Mouse (Mus musculus) myocyte (in vitro differentiated cells): ENCODE results near the gene Epas1. TPM values are rescaled to one million over a fixed set of nuclear protein-coding genes. Genes with fewer than 3 reads are reported as not detected.

Source experiments
- H3K27me3 ChIP-seq: one replicate; pipeline ENCODE4 v1.6.1; 2011; ENCODE audit not compliant: control insufficient read depth, insufficient read depth, insufficient read length
- H3K36me3 ChIP-seq: one replicate; pipeline ENCODE4 v1.6.1; 2011; ENCODE audit not compliant: control insufficient read depth, insufficient read depth
- H3K4me2 ChIP-seq: one replicate; pipeline ENCODE4 v1.6.1; 2011; ENCODE audit warnings: low read depth, control low read depth
- H3K4me3 ChIP-seq: one replicate; pipeline ENCODE4 v1.5.1; 2011; ENCODE audit warnings: mild to moderate bottlenecking, control low read depth, moderate library complexity
- H3K79me2 ChIP-seq: one replicate; pipeline ENCODE4 v1.6.1; 2011; ENCODE audit not compliant: control insufficient read depth, insufficient read depth
- H3ac ChIP-seq: one replicate; pipeline ENCODE4 v1.6.1; 2011; ENCODE audit not compliant: control insufficient read depth, insufficient read length
- CEBPB ChIP-seq: IDR thresholded peaks from 2 replicates; pipeline ENCODE4 v1.6.1; 2011; ENCODE audit warnings: mild to moderate bottlenecking, moderate library complexity; ENCODE audit not compliant: poor library complexity, insufficient read depth, severe bottlenecking
- E2F4 ChIP-seq: IDR thresholded peaks from one replicate; pipeline ENCODE4 v1.6.1; 2011; ENCODE audit warnings: mild to moderate bottlenecking, control low read depth, moderate library complexity; ENCODE audit not compliant: insufficient read depth
- MAX ChIP-seq: IDR thresholded peaks from one replicate; pipeline ENCODE4 v1.6.1; 2011; ENCODE audit warnings: low read depth, mild to moderate bottlenecking, control low read depth
- MYOD1 ChIP-seq, 3 experiments: IDR thresholded peaks; one replicate each; pipeline ENCODE4 v1.6.1; 2011; ENCODE audit warnings: control low read depth in 2 of 3, low read depth in 2 of 3, mild to moderate bottlenecking in 2 of 3, moderate library complexity in 1 of 3; ENCODE audit not compliant: insufficient read length in 2 of 3, control insufficient read depth in 1 of 3
- MYOG ChIP-seq, 3 experiments: IDR thresholded peaks; one replicate each; pipeline ENCODE4 v1.6.1; 2011; ENCODE audit warnings: control low read depth in 2 of 3, low read depth in 2 of 3, mild to moderate bottlenecking in 2 of 3; ENCODE audit not compliant: insufficient read length in 2 of 3, control insufficient read depth in 1 of 3, insufficient read depth in 1 of 3
- POLR2A ChIP-seq: IDR thresholded peaks from one replicate; pipeline ENCODE4 v1.6.1; 2011; ENCODE audit warnings: low read depth, mild to moderate bottlenecking, control low read depth, moderate library complexity; ENCODE audit not compliant: insufficient read length
- POLR2AphosphoS2 ChIP-seq: IDR thresholded peaks from one replicate; pipeline ENCODE4 v1.6.1; 2011; ENCODE audit warnings: low read depth, control low read depth; ENCODE audit not compliant: insufficient read length
- REST ChIP-seq: IDR thresholded peaks from one replicate; pipeline ENCODE4 v1.6.1; 2011; ENCODE audit warnings: mild to moderate bottlenecking, control low read depth, moderate library complexity; ENCODE audit not compliant: insufficient read depth, insufficient read length
- SRF ChIP-seq: IDR thresholded peaks from one replicate; pipeline ENCODE4 v1.6.1; 2011; ENCODE audit warnings: low read depth; ENCODE audit not compliant: control insufficient read depth, insufficient read length
- TCF12 ChIP-seq: IDR thresholded peaks from one replicate; pipeline ENCODE4 v1.6.1; 2011; ENCODE audit warnings: mild to moderate bottlenecking, control low read depth; ENCODE audit not compliant: poor library complexity, insufficient read depth, severe bottlenecking
- TCF3 ChIP-seq: IDR thresholded peaks from one replicate; pipeline ENCODE4 v1.6.1; 2011; ENCODE audit warnings: low read depth, control low read depth; ENCODE audit not compliant: insufficient read length
- USF1 ChIP-seq: IDR thresholded peaks from one replicate; pipeline ENCODE4 v1.6.1; 2011; ENCODE audit warnings: low read depth, mild to moderate bottlenecking, control low read depth, moderate library complexity
- polyA plus RNA-seq: library from polyadenylated mRNA; unstranded; fragments of >200 nt; fragmentation: generic; extraction: Trizol; gene quantifications from one replicate; pipeline ENCODE4 v1.2.1, GENCODE M21; 2012; ENCODE audit warnings: missing spikeins

Epas1 gene
- polyA plus RNA-seq, 1 experiment, result 0.06 TPM

GRCm38 (mm10) chr17:86851782-86852181 is 98.3 kb downstream of the Epas1 start:
- no peak overlapping the region for H3K4me2 ChIP-seq
- no peaks in the 10 kb centered on the region for H3K36me3 ChIP-seq
- H3ac ChIP-seq, result no peak overlapping the region
- TF ChIP-seq MYOG (IDR thresholded peaks at IDR 0.05; ENCODE audit: control insufficient read depth in 1 of 3, insufficient read depth in 1 of 3, insufficient read length in 2 of 3, low read depth in 2 of 3), result no peak
- no peak for TF ChIP-seq REST
- TF ChIP-seq POLR2A, result no peak
- TF ChIP-seq TCF3, result no peak
- no peak for TF ChIP-seq CEBPB
- TF ChIP-seq MYOD1 (IDR thresholded peaks at IDR 0.05; ENCODE audit: control insufficient read depth in 1 of 3, insufficient read length in 2 of 3, low read depth in 2 of 3), result no peak
- no peak for TF ChIP-seq E2F4
- TF ChIP-seq POLR2AphosphoS2, result no peak
- no peak for TF ChIP-seq TCF12
- TF ChIP-seq MAX, result no peak
- no peaks in the 10 kb centered on the region for H3K27me3 ChIP-seq
- H3K4me3 ChIP-seq, result no peak overlapping the region
- no peaks in the 10 kb centered on the region for H3K79me2 ChIP-seq

DNA sequence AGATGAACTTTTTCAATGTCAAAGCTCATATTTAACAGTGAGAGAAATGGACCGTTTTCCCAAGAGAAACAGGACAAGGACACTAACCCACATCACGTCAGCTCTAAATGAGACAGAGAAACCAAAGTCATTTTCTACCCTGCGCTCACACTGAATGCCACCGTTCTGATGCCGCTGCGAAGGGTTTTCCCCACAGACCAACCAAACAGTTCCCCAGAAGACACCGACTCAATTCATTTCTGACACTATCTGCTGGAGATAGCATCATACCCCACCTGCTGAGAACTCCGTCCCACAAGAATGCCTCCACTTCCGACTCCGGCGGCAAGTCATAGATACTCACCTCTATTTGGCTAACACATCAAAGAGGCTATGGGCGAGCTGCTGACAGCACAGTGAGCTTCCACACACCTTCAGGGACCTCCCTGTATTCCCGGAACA is 99.1 kb downstream of the Epas1 start:
- H3K36me3 ChIP-seq, result no peaks in the 10 kb centered on the region
- no peak overlapping the region for H3ac ChIP-seq
- no peaks in the 10 kb centered on the region for H3K79me2 ChIP-seq
- no peaks in the 10 kb centered on the region for H3K27me3 ChIP-seq
- no peak overlapping the region for H3K4me2 ChIP-seq
- TF ChIP-seq MAX (no peak), MYOG (IDR thresholded peaks at IDR 0.05; ENCODE audit: control insufficient read depth in 1 of 3, insufficient read depth in 1 of 3, insufficient read length in 2 of 3, low read depth in 2 of 3) (no peak)
- H3K4me3 ChIP-seq, result no peak overlapping the region

DNA sequence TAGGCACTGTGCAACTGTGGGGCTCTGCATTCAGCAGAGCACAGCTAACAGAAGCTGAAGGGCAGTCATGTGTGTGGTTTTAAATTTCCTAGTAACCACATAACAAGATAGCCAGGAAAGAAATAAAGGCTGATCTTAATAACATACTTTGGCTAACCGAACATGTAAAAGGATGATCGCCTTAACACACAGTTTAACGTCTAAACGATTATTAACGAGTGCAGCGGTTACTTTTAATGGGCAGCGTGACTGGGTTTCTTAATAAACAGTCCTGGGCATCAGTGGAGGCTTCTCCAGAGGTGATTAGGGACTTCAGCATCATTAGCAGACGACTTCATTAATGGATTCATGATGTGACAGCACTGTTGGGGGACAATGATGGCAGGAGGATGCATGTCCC is 117.1 kb downstream of the Epas1 start:
- no peaks in the 10 kb centered on the region for H3K79me2 ChIP-seq
- H3K4me2 ChIP-seq, result peak overlapping the region; percentile 9
- no peak overlapping the region for H3ac ChIP-seq
- H3K36me3 ChIP-seq, result no peaks in the 10 kb centered on the region
- H3K4me3 ChIP-seq, result no peak overlapping the region
- TF ChIP-seq E2F4 (no peak), REST (no peak), POLR2AphosphoS2 (no peak), CEBPB (no peak), SRF (no peak), TCF12 (no peak), MYOD1 (IDR thresholded peaks at IDR 0.05; ENCODE audit: control insufficient read depth in 1 of 3, insufficient read length in 2 of 3, low read depth in 2 of 3) (no peak), TCF3 (no peak), MAX (no peak), POLR2A (no peak), USF1 (no peak), MYOG (IDR thresholded peaks at IDR 0.05; ENCODE audit: control insufficient read depth in 1 of 3, insufficient read depth in 1 of 3, insufficient read length in 2 of 3, low read depth in 2 of 3) (no peak)
- H3K27me3 ChIP-seq, result no peaks in the 10 kb centered on the region

DNA sequence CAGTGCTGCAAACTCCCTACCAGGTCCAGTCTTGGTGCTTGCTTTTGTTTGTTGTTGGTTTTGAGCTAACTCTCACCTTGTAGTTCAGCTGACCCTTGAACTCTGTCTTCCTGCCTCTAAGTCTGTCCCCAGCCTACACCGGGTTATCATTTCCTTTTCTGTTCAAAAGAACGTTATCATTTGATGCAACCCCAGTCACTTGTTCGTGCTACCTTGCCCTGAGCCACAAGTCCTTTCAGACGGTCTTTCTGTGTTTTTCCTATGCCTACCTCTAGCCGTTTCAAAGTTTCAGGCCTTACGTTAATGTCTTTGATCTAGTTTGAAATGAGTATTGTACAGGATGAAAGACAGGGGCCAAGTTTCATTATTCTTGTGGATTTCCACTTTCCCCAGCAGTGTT is 119.1 kb downstream of the Epas1 start:
- H3K4me3 ChIP-seq, result no peak overlapping the region
- no peaks in the 10 kb centered on the region for H3K36me3 ChIP-seq
- TF ChIP-seq MAX (no peak), USF1 (no peak), SRF (no peak), CEBPB (no peak), POLR2A (no peak), MYOD1 (IDR thresholded peaks at IDR 0.05; ENCODE audit: control insufficient read depth in 1 of 3, insufficient read length in 2 of 3, low read depth in 2 of 3) (no peak), TCF12 (no peak), POLR2AphosphoS2 (no peak), REST (no peak)
- H3ac ChIP-seq, result no peak overlapping the region
- no peaks in the 10 kb centered on the region for H3K79me2 ChIP-seq
- no peak overlapping the region for H3K4me2 ChIP-seq
- no peaks in the 10 kb centered on the region for H3K27me3 ChIP-seq

GRCm38 (mm10) chr17:86876940-86877339 is 123.4 kb downstream of the Epas1 start:
- Histone ChIP-seq H3K4me3 (no peak overlapping the region), H3K27me3 (no peaks in the 10 kb centered on the region), H3ac (no peak overlapping the region), H3K4me2 (no peak overlapping the region), H3K79me2 (no peaks in the 10 kb centered on the region), H3K36me3 (no peaks in the 10 kb centered on the region)
- TF ChIP-seq CEBPB (no peak), MAX (no peak), REST (no peak), TCF3 (no peak), POLR2AphosphoS2 (no peak)

DNA sequence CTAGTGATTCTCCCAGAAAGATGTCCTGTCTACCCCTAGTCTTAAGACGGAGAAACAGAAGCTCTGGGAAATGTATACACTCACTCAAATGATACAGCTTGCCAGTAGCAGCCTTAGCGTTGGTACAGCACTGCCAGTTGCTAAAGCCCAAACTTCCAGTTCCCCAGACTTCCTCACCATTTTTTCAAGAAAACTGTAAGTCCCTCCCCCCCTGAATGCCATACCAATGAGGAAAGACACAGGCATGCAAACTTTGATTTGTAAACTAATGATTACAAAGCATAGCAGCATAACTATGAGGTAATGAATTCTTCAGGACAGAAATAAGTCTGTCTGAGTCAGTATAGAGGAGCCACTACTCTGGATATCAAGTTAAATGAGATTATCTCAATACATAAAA is 124.2 kb downstream of the Epas1 start:
- Histone ChIP-seq H3K27me3 (no peaks in the 10 kb centered on the region), H3ac (no peak overlapping the region), H3K4me2 (no peak overlapping the region), H3K36me3 (no peaks in the 10 kb centered on the region), H3K4me3 (no peak overlapping the region), H3K79me2 (no peaks in the 10 kb centered on the region)
- TF ChIP-seq SRF (no peak), USF1 (no peak), TCF12 (no peak), POLR2A (no peak), MYOD1 (IDR thresholded peaks at IDR 0.05; ENCODE audit: control insufficient read depth in 1 of 3, insufficient read length in 2 of 3, low read depth in 2 of 3) (no peak), TCF3 (no peak), CEBPB (no peak), POLR2AphosphoS2 (no peak), MYOG (IDR thresholded peaks at IDR 0.05; ENCODE audit: control insufficient read depth in 1 of 3, insufficient read depth in 1 of 3, insufficient read length in 2 of 3, low read depth in 2 of 3) (no peak), E2F4 (no peak), REST (no peak), MAX (no peak)
